Mouse (Mus musculus): ENCODE results near the gene Syde2.

Gene Syde2

DNA sequence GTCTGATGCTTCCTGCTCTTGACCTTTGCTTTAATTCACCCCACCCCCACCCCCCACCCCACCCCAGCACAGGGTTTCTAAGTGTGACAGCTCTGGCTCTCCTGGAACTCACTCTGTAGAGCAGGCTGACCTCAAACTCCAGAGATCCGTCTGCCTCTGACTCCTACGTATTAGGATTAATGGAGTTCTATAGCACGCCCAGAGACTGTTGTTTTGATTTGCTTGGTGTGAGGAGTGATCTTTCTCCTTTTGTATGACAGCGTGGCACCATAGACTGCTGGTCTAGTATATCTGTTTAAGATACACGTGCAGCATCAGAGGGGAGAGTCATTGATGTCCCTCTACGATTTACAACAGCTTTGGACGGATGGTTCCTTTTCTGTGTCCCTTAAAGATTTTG lies 25.8 kb downstream of the Syde2 start:
- no peak for DNase-seq

DNA sequence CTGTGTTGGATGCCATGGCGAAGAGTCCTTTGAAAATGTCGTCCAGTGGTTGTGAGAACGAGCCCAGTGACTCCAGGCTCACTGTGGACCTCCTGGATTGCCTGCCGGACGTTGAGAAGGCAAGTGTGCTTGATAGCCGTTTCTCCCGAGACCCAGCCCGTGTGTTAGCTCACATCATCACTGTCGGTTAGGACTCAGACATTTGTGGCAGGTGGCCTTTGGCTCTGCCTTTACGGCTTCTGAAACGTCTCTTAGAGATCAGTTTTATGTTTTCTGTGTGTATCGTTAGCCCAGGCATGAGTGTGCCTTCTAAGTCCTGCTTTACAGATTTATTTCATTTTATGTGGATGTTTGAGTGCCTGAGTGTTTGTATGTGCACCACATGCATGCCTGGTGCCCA lies 26.7 kb downstream of the Syde2 start:
- no peak for DNase-seq

DNA sequence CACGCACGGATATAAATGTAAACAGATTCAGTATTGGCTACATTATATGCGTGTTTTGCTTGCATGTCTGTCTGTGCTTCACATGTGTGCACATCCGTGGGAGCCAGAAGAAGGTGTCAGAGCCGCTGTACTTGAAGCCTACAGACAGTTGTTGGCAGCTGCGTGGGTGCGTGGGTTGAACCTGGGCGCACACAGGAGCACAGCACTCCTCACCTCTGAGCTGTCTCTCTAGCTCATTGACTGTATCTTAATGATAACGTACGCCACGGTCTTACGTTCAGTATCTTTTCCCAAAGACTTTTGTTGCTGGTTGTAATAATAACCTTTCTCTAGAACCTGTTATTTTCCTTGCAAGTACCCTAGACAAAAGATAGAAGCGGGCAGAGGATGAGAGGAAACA lies 29.3 kb downstream of the Syde2 start:
- DNase-seq = no peak

DNA sequence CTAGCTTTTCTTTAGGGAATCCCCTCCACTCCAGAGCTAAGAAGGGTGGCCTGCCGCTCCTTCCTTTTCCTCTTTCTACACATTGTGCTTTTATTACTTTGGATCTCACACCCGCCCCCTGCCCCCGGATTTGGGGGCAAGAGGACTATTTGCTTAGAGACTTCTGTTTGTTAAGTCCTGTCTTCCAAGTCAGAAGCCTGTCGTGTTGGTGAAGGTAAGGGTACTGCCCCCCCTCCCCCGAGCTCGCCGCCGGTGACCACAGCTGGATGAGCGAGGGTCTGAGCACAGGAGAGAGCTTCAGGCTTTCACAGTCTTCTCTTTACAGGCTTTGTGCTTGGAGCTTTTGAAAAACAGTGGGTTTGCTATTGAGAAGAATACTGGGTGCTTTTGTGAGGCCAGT lies 29.9 kb downstream of the Syde2 start:
- no peak for DNase-seq

DNA sequence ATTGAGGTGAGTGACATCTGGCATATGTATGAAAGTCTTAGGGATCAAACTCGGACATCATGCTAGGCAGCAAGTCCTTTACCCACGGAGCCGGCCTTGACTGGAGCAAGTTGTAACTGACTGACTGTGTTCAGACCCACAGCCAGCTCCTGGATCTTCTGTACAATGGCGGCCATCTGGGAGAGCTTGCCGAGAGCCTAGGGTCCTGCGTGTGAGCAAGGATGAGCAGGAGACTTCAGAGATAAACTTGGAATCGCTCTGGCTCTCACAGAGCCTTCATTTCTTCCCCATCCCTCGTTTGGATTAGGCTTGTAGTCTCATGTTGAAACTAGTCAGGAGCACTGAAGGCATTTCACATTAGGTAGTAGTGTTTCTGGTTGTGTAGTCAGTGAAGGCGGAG lies 34.6 kb downstream of the Syde2 start:
- no peak for DNase-seq

DNA sequence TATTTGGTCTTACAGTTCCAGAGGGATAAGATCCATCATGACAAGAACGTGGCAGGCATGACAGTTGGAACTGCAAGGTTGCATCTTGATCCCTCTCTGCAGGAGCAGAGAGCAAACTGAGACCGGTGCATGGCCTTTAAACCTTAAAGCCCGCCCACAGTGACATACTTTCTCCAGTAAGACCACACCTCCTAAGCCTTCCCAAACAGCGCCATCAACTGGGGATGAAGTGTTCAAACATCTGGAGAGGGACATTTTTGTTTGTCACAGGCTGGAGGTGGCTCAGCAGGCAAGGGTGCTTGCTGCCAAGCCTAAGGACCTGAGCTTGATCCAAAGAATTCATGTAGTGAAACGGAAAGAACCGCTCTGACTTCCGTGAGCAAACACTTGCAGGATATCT lies 37.1 kb downstream of the Syde2 start:
- DNase-seq = no peak

DNA sequence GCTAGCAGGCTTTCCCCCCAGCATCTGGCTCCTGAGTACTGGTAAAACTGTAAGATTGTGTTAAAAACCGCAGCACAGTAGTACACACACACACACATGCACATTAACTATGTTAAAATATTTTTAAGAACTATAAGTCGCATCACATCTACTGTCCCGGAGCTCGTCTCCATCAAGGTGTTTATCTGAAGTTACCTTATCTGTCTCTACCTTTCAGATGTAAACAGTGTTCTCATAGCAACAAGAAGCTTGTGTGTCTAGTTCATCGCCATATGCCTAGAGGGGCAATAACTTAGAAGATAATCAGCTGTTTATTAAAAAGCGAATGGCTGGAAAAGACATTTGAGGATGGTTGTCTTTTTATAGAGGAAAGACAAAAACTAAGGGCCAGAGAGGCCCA lies 37.8 kb downstream of the Syde2 start:
- no peak for DNase-seq

DNA sequence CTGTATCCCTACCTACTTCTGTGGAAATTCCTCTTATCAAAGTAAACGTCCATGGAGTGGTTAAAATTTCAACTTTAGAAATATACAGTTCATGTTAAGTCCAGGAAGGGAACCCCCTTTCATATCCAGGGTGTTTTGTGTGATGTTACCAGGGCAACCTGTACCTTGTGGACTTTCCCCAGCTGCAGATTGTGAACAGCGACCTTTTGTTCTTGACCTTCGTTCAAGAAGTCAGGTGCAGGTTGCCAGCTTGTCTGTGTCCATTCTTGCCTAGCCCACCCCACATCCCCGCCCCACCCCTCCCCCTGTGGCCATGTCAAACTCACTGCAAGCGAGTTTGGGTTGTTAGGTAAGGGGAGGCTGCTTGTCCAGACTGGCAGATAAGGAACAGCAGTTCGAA lies 39.4 kb downstream of the Syde2 start:
- DNase-seq = no peak

DNA sequence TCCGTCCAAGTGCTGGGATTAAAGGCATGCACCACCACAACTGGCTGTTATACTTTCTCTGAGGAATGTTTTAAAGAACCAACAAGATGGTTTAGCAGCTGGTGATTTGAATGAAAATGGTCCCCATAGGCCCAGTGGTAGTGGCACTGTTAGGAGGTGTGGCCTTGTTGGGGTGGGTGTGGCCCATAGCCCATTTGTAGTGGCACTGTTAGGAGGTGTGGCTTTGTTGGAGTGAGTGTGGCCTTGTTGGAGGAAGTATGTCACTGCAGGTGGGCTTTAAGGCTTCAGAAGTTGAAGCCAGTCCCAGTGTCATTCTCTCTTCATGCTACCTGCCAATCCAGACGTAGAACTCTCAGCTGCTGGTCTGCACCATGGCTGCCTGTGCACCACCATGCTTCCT lies 40.7 kb downstream of the Syde2 start:
- no peak for DNase-seq

DNA sequence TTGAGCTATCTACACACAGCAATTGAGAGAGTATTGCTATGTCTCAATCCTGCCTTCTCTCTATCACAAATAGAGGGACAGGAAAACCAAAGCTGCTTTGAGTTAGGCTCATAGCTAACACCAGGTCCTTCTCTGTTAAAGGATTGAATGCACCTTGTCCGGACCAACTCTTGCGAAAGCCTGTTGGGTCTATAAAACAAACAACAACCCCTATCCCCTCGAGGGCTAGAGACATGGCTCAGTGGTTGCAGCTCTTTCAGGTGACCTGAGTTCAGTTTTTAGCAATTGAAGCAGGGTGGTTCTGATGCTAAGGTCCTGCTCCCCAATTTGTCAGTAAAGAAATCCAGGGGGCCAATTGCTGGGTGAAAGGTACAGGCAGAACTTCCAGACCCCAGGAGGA lies 41.6 kb downstream of the Syde2 start:
- no peak for DNase-seq

DNA sequence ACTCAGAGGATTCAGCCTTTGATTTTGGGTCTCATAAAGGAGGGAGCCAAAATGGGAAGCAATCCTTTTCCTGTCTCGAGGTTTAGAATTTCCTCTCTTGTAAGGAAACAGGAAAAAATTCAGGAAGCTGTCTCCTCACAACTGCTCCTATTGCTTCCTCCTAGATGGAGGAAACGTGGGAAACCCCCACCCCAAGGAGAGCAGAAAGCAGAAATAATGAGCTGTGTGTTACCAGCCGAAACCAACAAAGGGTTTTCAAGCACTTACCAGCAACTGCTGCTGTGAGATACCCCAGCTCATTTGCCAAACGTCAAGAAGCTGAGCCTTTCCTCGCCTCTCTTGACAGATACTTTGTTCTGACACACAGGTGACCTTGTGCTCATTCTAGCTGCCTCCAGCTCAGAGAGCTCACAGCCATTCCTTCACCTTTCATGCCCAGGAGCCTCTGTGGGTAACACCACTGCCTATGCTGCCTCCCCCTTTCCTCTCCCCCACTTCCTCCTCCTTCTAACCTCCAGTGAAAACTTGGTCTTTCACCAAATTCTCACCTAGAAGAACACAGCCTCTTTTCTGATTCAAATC lies 42.7 kb downstream of the Syde2 start:
- DNase-seq = no peak

DNA sequence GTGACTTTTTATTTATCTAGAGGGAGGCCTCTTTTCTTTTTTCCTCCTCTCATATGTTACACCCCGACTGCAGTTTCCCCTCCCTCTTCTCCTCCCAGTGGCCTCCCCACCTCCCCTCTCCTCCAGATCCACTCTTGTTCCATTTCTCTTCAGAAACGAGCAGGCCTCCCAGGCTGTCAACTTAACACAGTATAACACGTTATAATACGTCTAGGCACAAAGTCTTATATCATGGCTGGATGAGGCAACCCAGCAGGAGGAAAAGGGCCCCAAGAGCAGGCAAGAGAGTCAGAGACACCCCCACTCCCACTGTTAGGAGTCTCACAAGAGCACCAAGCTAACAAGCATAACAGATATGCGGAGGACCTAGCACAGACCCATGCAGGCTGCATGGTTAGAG lies 45.3 kb downstream of the Syde2 start:
- no peak for DNase-seq

DNA sequence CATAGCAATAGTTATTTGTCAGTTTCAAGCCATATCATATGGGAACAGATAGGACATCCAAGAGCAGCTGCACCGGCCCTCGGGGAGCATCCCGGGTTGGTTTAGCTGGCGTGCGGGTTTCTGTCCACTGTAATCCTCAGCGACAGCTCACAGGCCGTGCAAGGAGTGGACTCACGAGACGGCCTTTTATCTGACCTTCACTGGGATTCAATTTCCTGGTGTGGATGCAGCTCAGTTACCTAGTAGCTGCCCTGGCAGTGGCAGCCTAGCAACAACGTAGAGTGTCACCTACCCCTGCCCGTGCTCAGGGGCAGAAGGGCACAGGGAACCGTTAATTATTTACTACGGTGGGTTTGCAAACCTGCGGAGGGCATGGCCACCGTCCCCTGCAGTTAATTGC lies 50.2 kb downstream of the Syde2 start:
- no peak for DNase-seq

DNA sequence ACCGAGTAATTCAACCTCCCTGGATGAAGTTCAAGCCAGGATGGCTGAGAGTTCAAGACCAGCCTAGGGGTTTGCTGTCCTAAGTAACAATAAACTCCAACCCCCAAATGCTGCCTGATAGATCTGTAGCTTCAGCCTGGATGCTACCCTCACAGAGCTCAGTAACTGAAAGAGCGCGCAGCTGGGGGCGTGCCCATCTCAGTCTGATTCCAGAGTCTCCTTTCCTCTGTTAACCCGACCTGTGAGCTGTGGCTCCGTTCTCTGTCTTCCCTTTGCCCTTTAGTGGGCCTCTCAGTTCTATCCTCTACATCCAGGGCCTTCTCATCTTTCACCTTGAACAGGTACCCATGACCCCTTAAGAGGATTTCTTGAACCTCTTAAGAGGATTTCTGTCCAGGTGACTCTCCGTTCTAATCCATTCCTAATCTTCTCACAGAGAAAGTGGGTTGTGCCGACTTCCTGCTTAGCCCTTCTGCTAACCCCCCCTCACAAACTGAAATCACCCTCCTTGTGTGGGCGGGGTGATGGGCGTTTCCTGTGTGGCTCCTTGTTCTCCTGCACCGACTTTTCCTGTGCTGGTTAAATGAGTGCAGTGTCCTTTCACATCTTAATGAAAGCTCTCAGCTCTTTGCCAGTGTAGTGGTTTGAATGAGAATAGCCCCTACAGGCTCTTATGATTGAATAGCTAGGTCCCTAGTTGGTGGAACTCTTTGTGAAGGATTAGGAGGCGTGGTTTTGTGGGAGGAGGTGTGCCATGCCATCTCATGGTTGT lies 51.6 kb downstream of the Syde2 start:
- DNase-seq = peak; percentile 82

DNA sequence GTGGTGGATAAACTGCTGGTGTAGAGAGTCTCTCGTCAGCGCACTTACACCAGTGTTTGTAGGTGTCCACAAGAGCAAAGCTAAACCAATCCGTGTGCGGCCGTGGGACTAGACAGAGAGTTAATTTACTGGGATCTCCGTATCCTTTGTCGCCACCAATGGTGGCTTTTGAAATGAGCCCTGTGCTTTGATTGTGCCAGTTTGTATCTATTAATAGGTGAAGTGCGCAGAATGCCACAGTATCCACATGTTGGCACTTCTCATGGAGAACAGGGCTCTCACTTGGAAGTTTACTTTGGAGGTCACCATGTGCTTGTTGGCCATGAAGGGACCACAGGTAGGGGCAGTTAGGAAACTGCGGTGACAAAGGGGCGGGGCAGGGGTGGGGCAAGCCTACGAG lies 53.7 kb downstream of the Syde2 start:
- DNase-seq = no peak

DNA sequence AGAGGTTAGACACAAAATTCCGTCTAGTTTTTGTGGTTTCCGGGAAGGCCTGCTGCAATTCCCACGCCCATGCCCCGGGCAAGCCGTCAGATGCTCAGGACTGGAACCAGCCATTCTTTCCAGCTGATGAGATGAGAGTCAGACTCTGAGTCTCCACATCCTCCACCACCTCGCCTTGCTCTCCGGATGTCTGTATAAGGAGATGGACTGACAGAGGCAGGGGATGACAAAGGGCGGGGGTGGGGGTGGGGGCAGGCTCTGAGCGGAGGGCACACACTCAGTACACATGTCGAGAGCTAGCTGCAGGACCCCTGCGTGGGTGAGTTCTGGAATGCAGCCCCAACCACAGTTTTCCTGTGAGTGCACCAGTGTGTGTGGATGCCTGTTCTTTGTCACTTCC lies 57.3 kb downstream of the Syde2 start:
- DNase-seq = peak; percentile 29

DNA sequence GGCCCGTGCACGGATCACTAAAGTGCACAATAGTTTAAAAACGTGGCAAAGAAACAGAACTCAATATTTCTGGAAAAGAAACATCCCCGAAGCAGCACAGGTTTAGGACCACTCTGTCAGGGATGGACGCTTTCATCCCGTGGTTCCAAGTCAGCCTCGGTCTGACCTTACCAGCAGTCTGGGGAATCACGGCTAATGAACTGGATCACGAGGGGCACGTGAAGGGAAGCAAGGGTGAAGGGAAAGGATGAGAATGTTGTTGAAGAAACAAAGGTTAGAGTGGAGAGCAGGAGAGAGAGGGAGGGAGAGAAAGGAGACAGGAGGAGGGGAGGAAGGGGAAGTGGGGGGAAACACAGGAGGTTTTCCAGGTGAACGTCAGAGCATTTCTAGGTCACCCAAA lies 58.4 kb downstream of the Syde2 start:
- no peak for DNase-seq

DNA sequence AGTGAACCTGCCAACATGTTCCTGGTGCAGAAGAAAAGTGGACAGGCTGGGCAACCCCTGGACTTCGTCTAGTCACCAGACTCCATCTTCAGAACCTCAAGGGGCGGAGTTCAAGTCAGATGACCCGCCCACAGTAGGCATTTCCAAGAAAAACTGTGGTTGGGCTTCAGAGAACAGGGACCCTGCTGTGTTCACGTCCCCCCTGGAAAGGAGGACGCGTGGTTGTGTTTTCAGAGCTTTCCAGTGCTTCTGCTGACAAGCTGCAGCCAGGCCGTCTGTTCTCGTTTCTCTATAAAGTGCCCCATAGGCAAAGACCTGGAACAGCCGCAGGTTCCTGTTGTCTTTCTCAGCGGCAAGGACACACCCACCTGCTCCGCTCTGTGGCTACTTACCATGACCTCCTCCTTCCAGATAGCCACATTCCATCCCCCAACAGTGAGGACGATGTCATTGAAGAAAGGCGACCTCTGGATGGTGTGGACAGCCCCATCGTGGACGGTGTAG lies 60.1 kb downstream of the Syde2 start:
- DNase-seq = no peak

DNA sequence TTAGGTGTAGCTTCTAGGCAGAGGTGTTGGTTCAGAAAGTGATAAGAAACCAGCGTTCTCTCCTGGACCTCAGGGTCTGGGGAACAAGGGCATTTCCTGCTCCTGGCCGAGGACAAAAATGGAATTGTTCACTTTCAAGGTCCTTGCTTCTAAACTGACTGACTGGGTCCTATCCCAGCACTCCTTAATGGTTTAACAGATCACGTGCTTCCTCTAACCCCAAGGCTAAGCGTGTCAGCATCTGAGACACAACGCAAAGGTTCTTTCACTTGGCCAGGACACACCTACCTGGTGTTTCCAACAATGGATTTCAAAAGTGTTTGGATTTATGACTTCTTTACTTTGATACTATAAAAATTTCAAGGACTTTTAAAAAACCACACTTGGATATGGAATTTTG lies 62.3 kb downstream of the Syde2 start:
- DNase-seq = no peak

DNA sequence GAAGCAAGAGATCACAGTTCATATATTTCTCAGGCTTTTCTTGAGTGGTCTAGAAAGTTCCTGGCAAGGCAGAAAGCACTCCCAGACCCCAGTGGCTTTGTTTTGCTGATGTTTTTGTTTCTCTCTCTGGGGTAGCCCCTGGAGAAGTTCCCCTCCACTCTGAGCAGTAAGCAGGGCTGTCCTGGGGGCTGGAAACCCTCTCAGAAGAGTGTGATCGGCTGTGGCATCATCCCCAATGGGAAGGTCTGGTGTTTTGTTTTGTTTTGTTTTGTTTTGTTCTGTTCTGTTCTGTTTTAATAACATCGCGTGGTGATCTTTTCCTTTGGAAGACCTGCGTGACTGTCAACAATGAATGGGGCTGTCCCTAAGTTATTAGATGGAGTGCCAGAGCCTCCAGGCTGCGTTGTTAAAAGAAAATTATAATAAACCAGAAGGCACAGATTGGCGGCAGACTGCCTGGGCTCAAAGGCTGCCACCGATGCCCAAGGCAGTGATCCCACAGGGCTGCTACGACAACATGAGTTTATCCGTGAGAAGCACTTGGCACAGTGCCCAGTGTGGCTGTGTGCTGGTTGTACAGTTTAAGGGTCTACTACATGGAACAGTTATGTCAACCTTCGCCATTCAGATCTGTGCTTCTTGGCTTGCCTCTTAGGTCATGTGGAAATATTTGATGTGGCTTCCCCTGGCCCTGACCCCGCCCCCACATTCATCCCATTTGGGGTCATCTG lies 63.8 kb downstream of the Syde2 start:
- DNase-seq = no peak

DNA sequence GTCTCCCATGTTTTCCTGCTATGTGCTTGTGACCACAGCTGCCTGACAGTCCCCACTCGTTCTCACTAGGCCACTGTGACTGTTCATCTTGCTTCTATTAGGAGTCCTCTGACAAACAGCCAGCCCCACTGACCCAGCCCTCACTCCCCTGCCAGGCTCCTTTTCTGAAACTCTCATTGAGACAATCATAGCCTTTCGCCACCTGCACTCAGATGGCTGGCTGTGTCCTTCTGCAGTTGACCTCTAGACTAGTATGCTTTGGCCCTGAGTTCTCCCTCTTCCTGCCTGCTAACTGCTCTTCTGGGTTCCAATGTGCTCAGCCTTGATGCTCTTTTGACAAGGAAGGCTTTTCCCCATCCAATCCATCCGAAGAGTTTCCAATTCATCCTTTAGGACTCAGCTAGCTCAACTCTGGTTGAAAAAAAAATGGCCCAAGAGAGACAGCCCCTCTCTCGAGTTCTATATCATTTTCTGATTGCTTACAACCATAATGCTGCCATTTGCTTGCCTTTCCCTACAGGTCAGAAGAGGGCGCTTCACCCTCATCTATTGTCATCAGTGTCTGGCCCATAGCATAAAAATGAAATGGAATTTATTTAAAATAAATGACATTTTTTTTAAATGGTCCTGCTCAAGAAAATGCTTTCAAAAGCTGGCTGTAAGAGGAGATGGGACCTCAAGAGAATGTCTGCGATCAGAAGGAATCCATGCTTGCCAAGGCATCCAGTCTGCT lies 65.6 kb downstream of the Syde2 start:
- no peak for DNase-seq

DNA sequence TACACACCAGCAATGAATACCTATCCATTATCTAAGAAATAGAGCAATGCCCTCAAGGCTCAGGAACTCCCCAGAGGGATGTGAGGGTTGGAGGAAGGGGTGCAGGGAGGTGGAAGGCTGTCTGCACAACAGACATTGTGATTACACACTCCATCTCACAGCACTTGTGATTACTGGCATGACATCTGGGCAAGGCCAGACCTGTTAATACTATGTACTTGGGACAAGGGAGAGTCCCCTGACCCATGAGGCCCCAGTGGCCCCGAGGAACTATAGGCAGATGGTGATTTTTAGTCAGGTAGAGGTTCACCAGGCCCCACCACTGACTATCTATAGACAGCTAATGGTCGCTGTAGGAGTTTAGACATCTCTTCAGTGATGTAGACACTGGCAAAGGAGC lies 66.2 kb downstream of the Syde2 start:
- no peak for DNase-seq

DNA sequence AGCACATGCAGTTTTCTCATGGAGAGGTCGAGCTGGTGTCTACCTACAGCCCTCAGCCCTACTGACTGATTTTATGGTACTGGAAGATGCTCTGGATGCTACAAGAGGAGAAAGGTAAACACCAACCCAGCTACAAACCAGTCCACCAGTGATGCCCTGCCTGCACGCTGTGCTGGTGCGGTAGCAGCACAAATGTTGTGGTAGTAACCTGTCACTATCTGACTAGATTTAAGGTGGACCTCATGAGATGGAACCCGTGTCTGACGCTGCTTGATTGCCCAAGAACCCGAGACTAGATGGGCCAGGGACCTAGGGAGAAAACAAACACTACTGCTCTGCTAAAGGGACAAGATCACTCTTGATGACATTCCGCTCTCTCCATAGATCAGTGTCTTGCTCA lies 69.5 kb downstream of the Syde2 start:
- no peak for DNase-seq

DNA sequence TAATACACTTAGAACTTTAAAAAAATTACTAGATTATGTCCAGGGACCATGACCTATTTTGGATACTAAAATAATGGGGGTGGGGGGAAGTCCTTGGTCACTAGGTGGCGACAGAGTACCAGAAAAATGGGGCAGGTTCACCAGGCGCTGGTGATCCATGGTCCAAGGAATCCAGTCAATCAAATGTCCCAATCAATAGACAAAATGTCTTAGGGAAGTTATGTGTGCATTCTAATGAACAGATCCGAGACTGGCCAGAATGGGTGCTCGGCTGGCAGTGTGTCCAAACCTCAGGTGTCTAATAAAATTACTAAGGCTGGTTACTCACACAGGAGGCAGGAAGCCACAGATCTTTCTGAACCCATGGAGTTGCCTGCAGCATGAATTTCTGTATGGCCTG lies 70.6 kb downstream of the Syde2 start:
- peak; percentile 65 for DNase-seq

Data from thymus, postnatal 25 days (tissue).